Mouse (Mus musculus) liver, embryonic 12.5 days (tissue): ENCODE data around the gene Itga11. TPM values are rescaled to one million over a fixed set of nuclear protein-coding genes. Genes with fewer than 3 reads are reported as not detected.

Source experiments
- ATAC-seq: fragments of 200-750 bp; cut with Nextera tagmentation; 2 replicates; pipeline ENCODE4 v1.8.0; 2017; ENCODE audit warnings: moderate number of reproducible peaks, mild to moderate bottlenecking, moderate library complexity
- H3K27ac ChIP-seq: fragments of 300-500 bp; sonication (generic); 2 replicates; pipeline ENCODE4 v1.5.1; 2016; ENCODE audit warnings: mild to moderate bottlenecking
- H3K27me3 ChIP-seq: fragments of 300-500 bp; sonication (generic); replicated peaks from 2 replicates; pipeline ENCODE4 v1.6.1; 2016; ENCODE audit warnings: mild to moderate bottlenecking, moderate library complexity
- H3K36me3 ChIP-seq: fragments of 300-500 bp; sonication (generic); 2 replicates; pipeline ENCODE4 v1.6.1; 2016; ENCODE audit warnings: mild to moderate bottlenecking, moderate library complexity
- H3K4me1 ChIP-seq: fragments of 300-500 bp; sonication (generic); 2 replicates; pipeline ENCODE4 v1.6.1; 2016
- H3K4me2 ChIP-seq: fragments of 300-500 bp; sonication (generic); 2 replicates; pipeline ENCODE4 v1.6.1; 2016; ENCODE audit warnings: mild to moderate bottlenecking, moderate library complexity
- H3K4me3 ChIP-seq: fragments of 300-500 bp; sonication (generic); 2 replicates; pipeline ENCODE4 v1.5.1; 2016; ENCODE audit warnings: mild to moderate bottlenecking, moderate library complexity
- H3K9ac ChIP-seq: fragments of 300-500 bp; sonication (generic); 2 replicates; pipeline ENCODE4 v1.6.1; 2016; ENCODE audit warnings: mild to moderate bottlenecking, moderate library complexity
- H3K9me3 ChIP-seq: fragments of 300-500 bp; sonication (generic); replicated peaks from 2 replicates; pipeline ENCODE4 v1.6.1; 2016; ENCODE audit warnings: mild to moderate bottlenecking, moderate library complexity
- WGBS: fragments of 180-500 bp; shearing (Covaris S2); methylation state at CpG from one replicate; pipeline ENCODE4 v1.1.7; 2016; ENCODE audit not compliant: insufficient replicate concordance; 5-methylcytosine and 5-hydroxymethylcytosine counted together
- polyA plus RNA-seq: library from polyadenylated mRNA; unstranded; fragments of >200 nt; fragmentation: Nextera tagmentation; extraction: Ambion mirVana; gene quantifications from 2 replicates; pipeline ENCODE4 v1.2.1, GENCODE M21; 2016

The Itga11 gene
- polyA plus RNA-seq, 1 experiment from 2014 or later, result 0.21 TPM

- H3K9ac ChIP-seq, result no peak overlapping the region
- no peak for ATAC-seq
- no peak overlapping the region for H3K4me3 ChIP-seq
- no peak overlapping the region for H3K27ac ChIP-seq
- H3K4me2 ChIP-seq, result no peak overlapping the region
- no peaks in the 10 kb centered on the region for H3K36me3 ChIP-seq
- WGBS, result 57% methylated on average over 9 of the region's 9 CpGs
- H3K27me3 ChIP-seq, result peaks cover 6% of the 10 kb centered on the region; the same call in 1 of the 2 replicates
- H3K9me3 ChIP-seq, result no peaks in the 10 kb centered on the region
- no peaks in the 10 kb centered on the region for H3K4me1 ChIP-seq
Observed at GRCm38 (mm10) chr9:62695210-62695609, 17.6 kb downstream of the Itga11 start.

GRCm38 (mm10) chr9:62696799-62697198 lies 19.2 kb downstream of the Itga11 start:
- Histone ChIP-seq H3K9ac (no peak overlapping the region), H3K4me1 (no peaks in the 10 kb centered on the region), H3K4me2 (no peak overlapping the region), H3K27ac (no peak overlapping the region), H3K27me3 (peaks cover 6% of the 10 kb centered on the region; the same call in 1 of the 2 replicates), H3K9me3 (no peaks in the 10 kb centered on the region), H3K4me3 (no peak overlapping the region), H3K36me3 (no peaks in the 10 kb centered on the region)
- 64% methylated on average over 4 of the region's 4 CpGs for WGBS
- ATAC-seq, result no peak

- Histone ChIP-seq H3K4me3 (no peak overlapping the region), H3K4me2 (no peak overlapping the region), H3K9me3 (no peaks in the 10 kb centered on the region), H3K27me3 (0 out of 2 replicates have a peak, but pooled peaks cover 5% of the 10 kb centered on the region), H3K9ac (no peak overlapping the region), H3K4me1 (peaks cover 9% of the 10 kb centered on the region; the same call in 1 of the 2 replicates), H3K27ac (no peak overlapping the region), H3K36me3 (no peaks in the 10 kb centered on the region)
- no peak for ATAC-seq
- WGBS, result 65% methylated on average over 4 of the region's 4 CpGs
Observed at GRCm38 (mm10) chr9:62707267-62707666, 29.6 kb downstream of the Itga11 start.

- no peak overlapping the region for H3K4me3 ChIP-seq
- no peaks in the 10 kb centered on the region for H3K9me3 ChIP-seq
- 46% methylated on average over 6 of the region's 6 CpGs for WGBS
- no peak overlapping the region for H3K4me2 ChIP-seq
- H3K9ac ChIP-seq, result no peak overlapping the region
- H3K4me1 ChIP-seq, result peaks cover 9% of the 10 kb centered on the region; the same call in 1 of the 2 replicates
- no peaks in the 10 kb centered on the region for H3K36me3 ChIP-seq
- 0 out of 2 replicates have a peak, but pooled peaks have one; percentile 30 for ATAC-seq
- 0 out of 2 replicates have a peak, but pooled peaks cover 5% of the 10 kb centered on the region for H3K27me3 ChIP-seq
- no peak overlapping the region for H3K27ac ChIP-seq
Observed at GRCm38 (mm10) chr9:62707870-62708269, 30.2 kb downstream of the Itga11 start.

GRCm38 (mm10) chr9:62709983-62710382 lies 32.4 kb downstream of the Itga11 start:
- 66% methylated on average over 5 of the region's 5 CpGs for WGBS
- H3K4me3 ChIP-seq, result no peak overlapping the region

GRCm38 (mm10) chr9:62712374-62712773 lies 34.7 kb downstream of the Itga11 start:
- no peak for ATAC-seq
- H3K4me2 ChIP-seq, result no peak overlapping the region
- peaks cover 9% of the 10 kb centered on the region; the same call in 1 of the 2 replicates for H3K4me1 ChIP-seq
- H3K27ac ChIP-seq, result no peak overlapping the region
- 0 out of 2 replicates have a peak, but pooled peaks cover 5% of the 10 kb centered on the region for H3K27me3 ChIP-seq
- no peaks in the 10 kb centered on the region for H3K9me3 ChIP-seq
- no peak overlapping the region for H3K9ac ChIP-seq
- WGBS, result 73% methylated on average over 6 of the region's 6 CpGs
- no peaks in the 10 kb centered on the region for H3K36me3 ChIP-seq
- no peak overlapping the region for H3K4me3 ChIP-seq

More at GRCm38 (mm10) chr9:62709983-62710382, 32.4 kb downstream of the Itga11 start:
- Histone ChIP-seq H3K27ac (no peak overlapping the region), H3K27me3 (0 out of 2 replicates have a peak, but pooled peaks cover 5% of the 10 kb centered on the region), H3K4me1 (peaks cover 9% of the 10 kb centered on the region; the same call in 1 of the 2 replicates), H3K9ac (no peak overlapping the region), H3K9me3 (no peaks in the 10 kb centered on the region), H3K4me2 (no peak overlapping the region), H3K36me3 (no peaks in the 10 kb centered on the region)
- no peak for ATAC-seq

GRCm38 (mm10) chr9:62713040-62713439 lies 35.4 kb downstream of the Itga11 start:
- H3K4me1 ChIP-seq, result peaks cover 4% of the 10 kb centered on the region; the same call in 1 of the 2 replicates
- H3K27ac ChIP-seq, result no peak overlapping the region
- 71% methylated on average over 8 of the region's 8 CpGs for WGBS
- ATAC-seq, result no peak
- H3K9me3 ChIP-seq, result no peaks in the 10 kb centered on the region
- H3K27me3 ChIP-seq, result 0 out of 2 replicates have a peak, but pooled peaks cover 5% of the 10 kb centered on the region
- no peak overlapping the region for H3K4me3 ChIP-seq
- H3K4me2 ChIP-seq, result no peak overlapping the region
- no peaks in the 10 kb centered on the region for H3K36me3 ChIP-seq
- H3K9ac ChIP-seq, result no peak overlapping the region

GRCm38 (mm10) chr9:62714336-62714735 lies 36.7 kb downstream of the Itga11 start:
- H3K27me3 ChIP-seq, result 0 out of 2 replicates have a peak, but pooled peaks cover 5% of the 10 kb centered on the region
- WGBS, result 23% methylated on average over 3 of the region's 3 CpGs
- no peak overlapping the region for H3K4me3 ChIP-seq
- H3K36me3 ChIP-seq, result no peaks in the 10 kb centered on the region
- H3K4me1 ChIP-seq, result no peaks in the 10 kb centered on the region
- no peaks in the 10 kb centered on the region for H3K9me3 ChIP-seq
- no peak overlapping the region for H3K4me2 ChIP-seq
- ATAC-seq, result no peak
- H3K9ac ChIP-seq, result no peak overlapping the region
- no peak overlapping the region for H3K27ac ChIP-seq

GRCm38 (mm10) chr9:62717982-62718381 lies 40.4 kb downstream of the Itga11 start:
- no peak overlapping the region for H3K4me3 ChIP-seq
- no peaks in the 10 kb centered on the region for H3K36me3 ChIP-seq
- H3K9ac ChIP-seq, result no peak overlapping the region
- H3K4me2 ChIP-seq, result no peak overlapping the region
- no peaks in the 10 kb centered on the region for H3K9me3 ChIP-seq
- no peak overlapping the region for H3K27ac ChIP-seq
- H3K27me3 ChIP-seq, result 0 out of 2 replicates have a peak, but pooled peaks cover 4% of the 10 kb centered on the region
- WGBS, result 46% methylated on average over 8 of the region's 8 CpGs
- no peak for ATAC-seq
- H3K4me1 ChIP-seq, result no peaks in the 10 kb centered on the region

GRCm38 (mm10) chr9:62721791-62722190 lies 44.2 kb downstream of the Itga11 start:
- no peaks in the 10 kb centered on the region for H3K36me3 ChIP-seq
- no peak for ATAC-seq
- H3K9me3 ChIP-seq, result no peaks in the 10 kb centered on the region
- H3K4me1 ChIP-seq, result no peaks in the 10 kb centered on the region
- H3K4me3 ChIP-seq, result no peak overlapping the region
- H3K27ac ChIP-seq, result no peak overlapping the region
- no peak overlapping the region for H3K4me2 ChIP-seq
- WGBS, result 94% methylated on average over 2 of the region's 2 CpGs
- no peak overlapping the region for H3K9ac ChIP-seq
- H3K27me3 ChIP-seq, result 0 out of 2 replicates have a peak, but pooled peaks cover 4% of the 10 kb centered on the region

GRCm38 (mm10) chr9:62722716-62723115 lies 45.1 kb downstream of the Itga11 start:
- ATAC-seq, result no peak
- 57% methylated on average over 6 of the region's 6 CpGs for WGBS
- H3K4me1 ChIP-seq, result no peaks in the 10 kb centered on the region

GRCm38 (mm10) chr9:62724175-62724574 lies 46.5 kb downstream of the Itga11 start:
- Histone ChIP-seq H3K4me2 (no peak overlapping the region), H3K9me3 (no peaks in the 10 kb centered on the region), H3K4me1 (no peaks in the 10 kb centered on the region), H3K36me3 (no peaks in the 10 kb centered on the region), H3K27me3 (0 out of 2 replicates have a peak, but pooled peaks cover 4% of the 10 kb centered on the region), H3K9ac (no peak overlapping the region), H3K27ac (no peak overlapping the region), H3K4me3 (no peak overlapping the region)
- 70% methylated on average over 9 of the region's 9 CpGs for WGBS
- no peak for ATAC-seq

More at GRCm38 (mm10) chr9:62722716-62723115, 45.1 kb downstream of the Itga11 start:
- Histone ChIP-seq H3K27ac (no peak overlapping the region), H3K36me3 (no peaks in the 10 kb centered on the region), H3K27me3 (0 out of 2 replicates have a peak, but pooled peaks cover 4% of the 10 kb centered on the region), H3K4me3 (no peak overlapping the region), H3K9ac (no peak overlapping the region), H3K4me2 (no peak overlapping the region), H3K9me3 (no peaks in the 10 kb centered on the region)
